Comparison of ENCODE assay signal across 8 mouse cellular contexts in genomic region chr4:106622030-106622493, GRCm38 (mm10). TPM values are rescaled to one million over a fixed set of nuclear protein-coding genes. Genes with fewer than 3 reads are reported as not detected.
DNase-seq lines count a peak whose midpoint lies in the region; TF ChIP-seq lines count a peak whose summit lies in the region.

Ttc22 (plus strand) TSS chr4:106622432.

- H3K27ac ChIP-seq in heart, embryonic 10.5 days: no peak within 1 kb of the TSS
- peak within 1 kb of the TSS; percentile 54 for H3K27ac ChIP-seq in kidney, adult 2 months (ENCODE audit: insufficient read depth, low read depth, low read length)

- no peaks in the 10 kb centered on the region for H3K36me3 ChIP-seq in heart, embryonic 10.5 days
- H3K36me3 ChIP-seq in kidney, adult 2 months (ENCODE audit: control insufficient read depth, insufficient read depth, low read length): no peaks in the 10 kb centered on the region

- WGBS in heart, embryonic 10.5 days: 22% methylated on average over 16 of the region's 16 CpGs
- 17% methylated on average over 16 of the region's 16 CpGs for WGBS in kidney, adult 2 months

- no peaks in the 10 kb centered on the region for H3K9me3 ChIP-seq in heart, embryonic 10.5 days

- no peak for DNase-seq in heart, embryonic 10.5 days (ENCODE audit: low spot score)
- no peak for DNase-seq in heart, adult 11 months
- DNase-seq in R1 (ENCODE audit: low read depth, low spot score): peak; percentile 22
- peak; percentile 94 for DNase-seq in kidney, adult 2 months
- peak; percentile 60 for DNase-seq in lung, postnatal 14 days
- DNase-seq in c-Kit-positive CD71-positive TER-119-positive erythroid progenitor cells, embryonic 14.5 days (ENCODE audit: low spot score): no peak
- DNase-seq in right cerebral cortex, postnatal 14 days: no peak
- no peak for DNase-seq in gastrocnemius, adult 8-10 months (ENCODE audit: low spot score in 2 of 2)

- TF ChIP-seq CTCF in kidney, adult 2 months (conservative IDR thresholded peaks at IDR 0.05; ENCODE audit: insufficient read depth, insufficient read length, low read depth, low read length): no peak

- peak within 1 kb of the TSS; percentile 31; the same call in 1 of the 2 replicates for H3K4me3 ChIP-seq in heart, embryonic 10.5 days
- H3K4me3 ChIP-seq in kidney, adult 2 months (ENCODE audit: insufficient read depth, low read depth, low read length): peak within 1 kb of the TSS; percentile 17

- peaks cover 11% of the 10 kb centered on the region for H3K4me1 ChIP-seq in heart, embryonic 10.5 days
- peaks cover 9% of the 10 kb centered on the region; the same call in 1 of the 2 replicates for H3K4me1 ChIP-seq in kidney, adult 2 months (ENCODE audit: control insufficient read depth, insufficient read depth, low read length)

- TF ChIP-seq POLR2A in kidney, adult 2 months (IDR thresholded peaks at IDR 0.05; ENCODE audit: low read depth, low read length): no peak

- H3K27me3 ChIP-seq in heart, embryonic 10.5 days (ENCODE audit: insufficient read depth, poor library complexity, severe bottlenecking): peaks cover 88% of the 10 kb centered on the region
- H3K27me3 ChIP-seq in kidney, adult 2 months (replicated peaks; ENCODE audit: control insufficient read depth, insufficient read depth, low read length): no peaks in the 10 kb centered on the region

RNA-seq across cellular contexts. Expression of gene Ttc22, which starts in this region (rescaled TPM):
- 0.23 and 0.79 TPM in 2 replicates for polyA plus RNA-seq in heart, embryonic 10.5 days (2016; fragmentation: Nextera tagmentation; extraction: Ambion mirVana)
- 4.6 and 6.1 TPM in 2 replicates for polyA plus RNA-seq in kidney, adult 2 months (2012; rRNA removed)
- not detected for total RNA-seq in gastrocnemius, adult 8-10 months (2022)

Comparison
In these comparisons a context has a peak if more than half of its experiments do, and no peak if none do; other contexts are left out.
1. DNase-seq: peak in R1 (single experiment), kidney, adult 2 months (single experiment) and lung, postnatal 14 days (single experiment); none in heart, embryonic 10.5 days (single experiment), heart, adult 11 months (single experiment), c-Kit-positive CD71-positive TER-119-positive erythroid progenitor cells, embryonic 14.5 days (single experiment), right cerebral cortex, postnatal 14 days (single experiment) and gastrocnemius, adult 8-10 months (0 of 2).